Mouse (Mus musculus): ENCODE results near the gene Klhl28. TPM values are rescaled to one million over a fixed set of nuclear protein-coding genes. Genes with fewer than 3 reads are reported as not detected.

Gene Klhl28
- polyA plus RNA-seq, 1 experiment from 2014 or later, result 8.2 TPM

DNA sequence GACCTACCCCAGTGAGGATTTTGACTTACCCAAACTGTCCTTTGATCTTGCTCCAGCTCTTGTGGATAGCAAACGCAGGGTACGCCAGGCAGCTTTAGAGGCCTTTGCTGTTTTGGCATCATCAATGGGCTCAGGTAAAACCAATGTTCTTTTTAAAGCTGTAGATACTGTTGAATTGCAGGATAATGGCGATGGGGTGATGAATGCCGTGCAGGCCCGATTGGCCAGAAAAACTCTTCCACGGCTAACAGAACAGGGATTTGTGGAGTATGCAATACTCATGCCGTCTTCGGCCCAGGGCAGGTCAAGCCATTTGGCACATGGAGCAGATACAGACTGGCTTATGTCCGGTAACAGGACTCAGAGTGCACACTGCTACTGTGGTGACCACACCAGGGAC is 2.1 kb upstream of the Klhl28 start:
- Histone ChIP-seq H3K27ac (ENCODE audit: low read depth, low read length) (no peak overlapping the region), H3K27me3 (replicated peaks; ENCODE audit: control insufficient read depth, insufficient read depth, low read length) (no peaks in the 10 kb centered on the region), H3K9me3 (ENCODE audit: control insufficient read depth, low read length) (no peaks in the 10 kb centered on the region), H3K4me1 (replicated peaks; ENCODE audit: control insufficient read depth, insufficient read depth, low read length) (peaks cover 19% of the 10 kb centered on the region), H3K9ac (ENCODE audit: low read depth, low read length) (peak overlapping the region; percentile 92), H3K4me3 (ENCODE audit: low read depth, low read length) (peak overlapping the region; percentile 94), H3K4me2 (peak overlapping the region; percentile 99), H3K36me3 (ENCODE audit: control insufficient read depth, insufficient read depth, low read length) (no peaks in the 10 kb centered on the region)
- ATAC-seq (replicated peaks; ENCODE audit: low FRiP score) (no peak), DNase-seq (ENCODE audit: low spot score) (peak; percentile 37)
- WGBS, result under 1% methylated on average over 9 of the region's 9 CpGs

- Histone ChIP-seq H3K27me3 (replicated peaks; ENCODE audit: control insufficient read depth, insufficient read depth, low read length) (no peaks in the 10 kb centered on the region), H3K4me3 (ENCODE audit: low read depth, low read length) (peak overlapping the region; percentile 94), H3K9me3 (ENCODE audit: control insufficient read depth, low read length) (no peaks in the 10 kb centered on the region), H3K9ac (ENCODE audit: low read depth, low read length) (peak overlapping the region; percentile 92), H3K27ac (ENCODE audit: low read depth, low read length) (peak overlapping the region; percentile 38; the same call in 1 of the 2 replicates), H3K4me2 (peak overlapping the region; percentile 99), H3K36me3 (ENCODE audit: control insufficient read depth, insufficient read depth, low read length) (no peaks in the 10 kb centered on the region), H3K4me1 (replicated peaks; ENCODE audit: control insufficient read depth, insufficient read depth, low read length) (peaks cover 19% of the 10 kb centered on the region)
- ATAC-seq (replicated peaks; ENCODE audit: low FRiP score), result no peak
- DNase-seq (ENCODE audit: low spot score), result peak; percentile 32
- 3% methylated on average over 19 of the region's 19 CpGs for WGBS
Measured at GRCm38 (mm10) chr12:64966652-64967435, 1.5 kb upstream of the Klhl28 start.

GRCm38 (mm10) chr12:64966101-64966631 is 832 bp upstream of the Klhl28 start:
- Histone ChIP-seq H3K27me3 (replicated peaks; ENCODE audit: control insufficient read depth, insufficient read depth, low read length) (no peaks in the 10 kb centered on the region), H3K27ac (ENCODE audit: low read depth, low read length) (peak overlapping the region; percentile 81), H3K36me3 (ENCODE audit: control insufficient read depth, insufficient read depth, low read length) (no peaks in the 10 kb centered on the region), H3K9me3 (ENCODE audit: control insufficient read depth, low read length) (no peaks in the 10 kb centered on the region), H3K4me1 (replicated peaks; ENCODE audit: control insufficient read depth, insufficient read depth, low read length) (peaks cover 18% of the 10 kb centered on the region), H3K4me2 (peak overlapping the region; percentile 99), H3K9ac (ENCODE audit: low read depth, low read length) (peak overlapping the region; percentile 92), H3K4me3 (ENCODE audit: low read depth, low read length) (peak overlapping the region; percentile 94)
- DNase-seq (ENCODE audit: low spot score), result peak; percentile 71
- peak; percentile 5; the same call in 1 of the 2 replicates for ATAC-seq (replicated peaks; ENCODE audit: low FRiP score)
- under 1% methylated on average over 44 of the region's 44 CpGs for whole genome bisulfite sequencing

- peak overlapping the region; percentile 94 for H3K4me3 ChIP-seq (ENCODE audit: low read depth, low read length)
- peak overlapping the region; percentile 66 for H3K9ac ChIP-seq (ENCODE audit: low read depth, low read length)
- H3K36me3 ChIP-seq (ENCODE audit: control insufficient read depth, insufficient read depth, low read length), result no peaks in the 10 kb centered on the region
- peaks cover 12% of the 10 kb centered on the region for H3K4me1 ChIP-seq (replicated peaks; ENCODE audit: control insufficient read depth, insufficient read depth, low read length)
- no peaks in the 10 kb centered on the region for H3K9me3 ChIP-seq (ENCODE audit: control insufficient read depth, low read length)
- DNase-seq (ENCODE audit: low spot score) (no peak), ATAC-seq (replicated peaks; ENCODE audit: low FRiP score) (no peak)
- no peak overlapping the region for H3K27ac ChIP-seq (ENCODE audit: low read depth, low read length)
- H3K4me2 ChIP-seq, result peak overlapping the region; percentile 96
- H3K27me3 ChIP-seq (replicated peaks; ENCODE audit: control insufficient read depth, insufficient read depth, low read length), result no peaks in the 10 kb centered on the region
- WGBS, result 11% methylated on average over 4 of the region's 4 CpGs
Measured at GRCm38 (mm10) chr12:64964560-64964959, 774 bp downstream of the Klhl28 start.

- Histone ChIP-seq H3K36me3 (ENCODE audit: control insufficient read depth, insufficient read depth, low read length) (no peaks in the 10 kb centered on the region; the same call in 1 of the 2 replicates), H3K27me3 (replicated peaks; ENCODE audit: control insufficient read depth, insufficient read depth, low read length) (no peaks in the 10 kb centered on the region), H3K4me3 (ENCODE audit: low read depth, low read length) (no peak overlapping the region), H3K9me3 (ENCODE audit: control insufficient read depth, low read length) (no peaks in the 10 kb centered on the region), H3K4me1 (replicated peaks; ENCODE audit: control insufficient read depth, insufficient read depth, low read length) (no peaks in the 10 kb centered on the region), H3K9ac (ENCODE audit: low read depth, low read length) (no peak overlapping the region), H3K27ac (ENCODE audit: low read depth, low read length) (no peak overlapping the region), H3K4me2 (no peak overlapping the region)
- ATAC-seq (replicated peaks; ENCODE audit: low FRiP score) (no peak), DNase-seq (ENCODE audit: low spot score) (no peak)
- WGBS, result 73% methylated on average over 2 of the region's 2 CpGs
Measured at GRCm38 (mm10) chr12:64937493-64937892, 27.8 kb downstream of the Klhl28 start.

- H3K4me1 ChIP-seq (replicated peaks; ENCODE audit: control insufficient read depth, insufficient read depth, low read length), result no peaks in the 10 kb centered on the region
- peak within 1 kb of the TSS; percentile 61 for H3K9ac ChIP-seq (ENCODE audit: low read depth, low read length)
- WGBS, result under 1% methylated on average over 72 of the region's 93 CpGs
- ATAC-seq (replicated peaks; ENCODE audit: low FRiP score) (peak; percentile 100), DNase-seq (ENCODE audit: low spot score) (peak; percentile 95)
- no peaks in the 10 kb centered on the region for H3K9me3 ChIP-seq (ENCODE audit: control insufficient read depth, low read length)
- H3K27ac ChIP-seq (ENCODE audit: low read depth, low read length), result no peak within 1 kb of the TSS
- peak within 1 kb of the TSS; percentile 95 for H3K4me2 ChIP-seq
- H3K4me3 ChIP-seq (ENCODE audit: low read depth, low read length), result peak within 1 kb of the TSS; percentile 67
- H3K27me3 ChIP-seq (replicated peaks; ENCODE audit: control insufficient read depth, insufficient read depth, low read length), result no peaks in the 10 kb centered on the region
- no peaks in the 10 kb centered on the region for H3K36me3 ChIP-seq (ENCODE audit: control insufficient read depth, insufficient read depth, low read length)
Measured at GRCm38 (mm10) chr12:64917578-64918471, 47.5 kb downstream of the Klhl28 start, which contains the start of gene Gm527. Gm527 (plus strand) TSS chr12:64917906.

DNA sequence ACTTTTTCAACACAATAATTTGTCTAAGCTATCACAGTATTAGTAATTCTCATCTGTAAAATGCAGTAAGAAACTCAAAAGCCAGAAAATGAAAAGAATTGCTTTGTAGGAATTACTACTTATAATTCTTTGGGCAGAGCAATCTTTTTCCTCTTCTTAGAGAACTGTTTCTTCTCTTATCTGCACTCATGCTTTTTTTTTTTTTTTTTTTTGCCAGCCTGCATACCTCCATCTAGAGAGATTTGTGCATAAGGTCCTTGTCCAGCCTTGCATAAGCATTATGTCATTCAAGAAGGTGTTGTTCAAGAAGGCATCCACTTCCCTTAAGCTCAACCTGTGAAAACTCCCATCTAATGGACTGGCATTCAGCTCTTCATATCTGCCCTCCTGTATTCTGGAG is 48.6 kb downstream of the Klhl28 start:
- no peak for DNase-seq (ENCODE audit: low spot score)
- Histone ChIP-seq H3K4me3 (ENCODE audit: low read depth, low read length) (no peak overlapping the region), H3K4me2 (no peak overlapping the region), H3K27ac (ENCODE audit: low read depth, low read length) (no peak overlapping the region), H3K27me3 (replicated peaks; ENCODE audit: control insufficient read depth, insufficient read depth, low read length) (no peaks in the 10 kb centered on the region), H3K9me3 (ENCODE audit: control insufficient read depth, low read length) (no peaks in the 10 kb centered on the region), H3K4me1 (replicated peaks; ENCODE audit: control insufficient read depth, insufficient read depth, low read length) (no peaks in the 10 kb centered on the region), H3K9ac (ENCODE audit: low read depth, low read length) (no peak overlapping the region), H3K36me3 (ENCODE audit: control insufficient read depth, insufficient read depth, low read length) (no peaks in the 10 kb centered on the region)
- no peak for ATAC-seq (replicated peaks; ENCODE audit: low FRiP score)

DNA sequence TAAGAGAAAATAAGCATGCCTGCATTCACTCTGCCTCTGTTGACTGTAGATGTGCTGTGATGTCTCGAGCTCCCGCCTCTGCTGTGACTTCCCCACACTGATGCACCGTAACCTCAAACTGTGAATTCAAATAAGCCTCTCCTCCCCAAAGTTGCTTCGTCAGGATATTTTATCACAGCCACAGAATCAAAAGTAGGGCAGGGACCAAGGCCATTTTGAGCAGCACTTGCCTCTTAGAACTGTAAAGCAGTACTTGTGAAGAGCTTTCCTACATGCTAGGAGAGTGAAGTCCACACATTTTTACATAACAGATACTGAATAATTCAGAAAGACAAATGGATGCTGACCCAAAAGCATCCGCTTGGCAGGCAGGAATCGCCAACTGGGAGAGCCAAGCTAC is 52.3 kb downstream of the Klhl28 start:
- H3K9me3 ChIP-seq (ENCODE audit: control insufficient read depth, low read length), result no peaks in the 10 kb centered on the region
- no peak for ATAC-seq (replicated peaks; ENCODE audit: low FRiP score)
- no peak overlapping the region for H3K27ac ChIP-seq (ENCODE audit: low read depth, low read length)
- WGBS, result 52% methylated on average over 6 of the region's 6 CpGs
- no peaks in the 10 kb centered on the region for H3K27me3 ChIP-seq (replicated peaks; ENCODE audit: control insufficient read depth, insufficient read depth, low read length)
- no peak overlapping the region for H3K4me2 ChIP-seq
- DNase-seq (ENCODE audit: low spot score), result no peak
- no peaks in the 10 kb centered on the region for H3K36me3 ChIP-seq (ENCODE audit: control insufficient read depth, insufficient read depth, low read length)
- no peaks in the 10 kb centered on the region for H3K4me1 ChIP-seq (replicated peaks; ENCODE audit: control insufficient read depth, insufficient read depth, low read length)
- H3K4me3 ChIP-seq (ENCODE audit: low read depth, low read length), result no peak overlapping the region
- no peak overlapping the region for H3K9ac ChIP-seq (ENCODE audit: low read depth, low read length)

Data from liver, embryonic 11.5 days (tissue).